Mouse (Mus musculus) stomach, postnatal 0 days (tissue): ENCODE measurements around the gene Htr7. TPM values are rescaled to one million over a fixed set of nuclear protein-coding genes. Genes with fewer than 3 reads are reported as not detected.

Source experiments
- ATAC-seq: fragments of 200-750 bp; cut with Nextera tagmentation; 2 replicates; pipeline ENCODE4 v1.8.0; 2017; ENCODE audit not compliant: low FRiP score, low TSS enrichment
- DNase-seq: peaks from one replicate; pipeline ENCODE4 v3.0.0-alpha.2; 2016; ENCODE audit warnings: low spot score
- H3K27ac ChIP-seq: fragments of 300-500 bp; sonication (generic); replicated peaks from 2 replicates; pipeline ENCODE4 v1.5.1; 2014; ENCODE audit warnings: mild to moderate bottlenecking, control low read depth
- H3K27me3 ChIP-seq: fragments of 300-500 bp; sonication (generic); 2 replicates; pipeline ENCODE4 v1.6.1; 2014; ENCODE audit warnings: low read length; ENCODE audit not compliant: control insufficient read depth, insufficient read depth
- H3K36me3 ChIP-seq: fragments of 300-500 bp; sonication (generic); 2 replicates; pipeline ENCODE4 v1.6.1; 2014; ENCODE audit warnings: low read length, mixed read lengths; ENCODE audit not compliant: control insufficient read depth, insufficient read depth
- H3K4me1 ChIP-seq: fragments of 300-500 bp; sonication (generic); replicated peaks from 2 replicates; pipeline ENCODE4 v1.6.1; 2014; ENCODE audit warnings: antibody characterized with exemption; ENCODE audit not compliant: control insufficient read depth, insufficient read depth
- H3K4me2 ChIP-seq: fragments of 300-500 bp; sonication (generic); replicated peaks from 2 replicates; pipeline ENCODE4 v1.6.1; 2014; ENCODE audit warnings: low read depth, mild to moderate bottlenecking, control low read depth, moderate library complexity
- H3K4me3 ChIP-seq: fragments of 300-500 bp; sonication (generic); 2 replicates; pipeline ENCODE4 v1.5.1; 2014; ENCODE audit warnings: low read depth, low read length, control low read depth
- H3K9ac ChIP-seq: fragments of 300-500 bp; sonication (generic); 2 replicates; pipeline ENCODE4 v1.6.1; 2014; ENCODE audit warnings: mild to moderate bottlenecking, low read length, control low read depth, mixed read lengths
- H3K9me3 ChIP-seq: fragments of 300-500 bp; sonication (generic); 2 replicates; pipeline ENCODE4 v1.6.1; 2016; ENCODE audit warnings: low read length; ENCODE audit not compliant: control insufficient read depth
- CTCF ChIP-seq: IDR thresholded peaks from 2 replicates; pipeline ENCODE4 v1.5.1; 2016; ENCODE audit warnings: antibody characterized with exemption, low read depth, mild to moderate bottlenecking, moderate library complexity
- EP300 ChIP-seq: optimal IDR thresholded peaks from 2 replicates; pipeline ENCODE3; 2016; ENCODE audit warnings: antibody characterized with exemption
- WGBS: fragments of 180-500 bp; shearing (Covaris S2); extraction: QIAGEN DNeasy Blood & Tissue Kit; methylation state at CpG from one replicate; pipeline ENCODE4 v1.1.7; 2014; 5-methylcytosine and 5-hydroxymethylcytosine counted together
- polyA plus RNA-seq: library from polyadenylated mRNA; unstranded; fragments of >200 nt; fragmentation: Nextera tagmentation; extraction: Ambion mirVana; gene quantifications from 2 replicates; pipeline ENCODE4 v1.2.1, GENCODE M21; 2015

Htr7 gene
- polyA plus RNA-seq, 1 experiment from 2014 or later = 0.02 TPM

- peak; percentile 98 for ATAC-seq
- TF ChIP-seq CTCF (no peak), EP300 (no peak)
These were observed 26.2 kb upstream of the Htr7 start, which contains the start of gene Rpp30 for GRCm38 (mm10) chr19:36083262-36084225. Gene Rpp30 (plus strand): TSS chr19:36083716.

GRCm38 (mm10) chr19:36082606-36083261 is 25.4 kb upstream of the Htr7 start:
- Histone ChIP-seq H3K9me3 (no peaks in the 10 kb centered on the region), H3K27ac (peak overlapping the region; percentile 53; the same call in 1 of the 2 replicates), H3K9ac (0 out of 2 replicates have a peak overlapping the region, but pooled peaks have one; percentile 83), H3K36me3 (no peaks in the 10 kb centered on the region), H3K27me3 (no peaks in the 10 kb centered on the region), H3K4me2 (peak overlapping the region; percentile 94), H3K4me1 (no peaks in the 10 kb centered on the region), H3K4me3 (peak overlapping the region; percentile 84)
- ATAC-seq (peak; percentile 77), DNase-seq (peak; percentile 25)
- TF ChIP-seq EP300 (no peak), CTCF (peak; percentile 85)
- WGBS = 50% methylated on average over 7 of the region's 7 CpGs

More at GRCm38 (mm10) chr19:36083262-36084225, 26.2 kb upstream of the Htr7 start, which contains the start of gene Rpp30:
- peak within 1 kb of the TSS; percentile 84 for H3K4me3 ChIP-seq
- H3K27me3 ChIP-seq = no peaks in the 10 kb centered on the region
- peak within 1 kb of the TSS; percentile 94 for H3K4me2 ChIP-seq
- H3K4me1 ChIP-seq = no peaks in the 10 kb centered on the region
- 2% methylated on average over 34 of the region's 34 CpGs for WGBS
- no peaks in the 10 kb centered on the region for H3K9me3 ChIP-seq
- peaks cover 4% of the 10 kb centered on the region; the same call in 1 of the 2 replicates for H3K36me3 ChIP-seq
- peak within 1 kb of the TSS; percentile 83 for H3K9ac ChIP-seq
- peak; percentile 87 for DNase-seq
- H3K27ac ChIP-seq = peak within 1 kb of the TSS; percentile 61

DNA sequence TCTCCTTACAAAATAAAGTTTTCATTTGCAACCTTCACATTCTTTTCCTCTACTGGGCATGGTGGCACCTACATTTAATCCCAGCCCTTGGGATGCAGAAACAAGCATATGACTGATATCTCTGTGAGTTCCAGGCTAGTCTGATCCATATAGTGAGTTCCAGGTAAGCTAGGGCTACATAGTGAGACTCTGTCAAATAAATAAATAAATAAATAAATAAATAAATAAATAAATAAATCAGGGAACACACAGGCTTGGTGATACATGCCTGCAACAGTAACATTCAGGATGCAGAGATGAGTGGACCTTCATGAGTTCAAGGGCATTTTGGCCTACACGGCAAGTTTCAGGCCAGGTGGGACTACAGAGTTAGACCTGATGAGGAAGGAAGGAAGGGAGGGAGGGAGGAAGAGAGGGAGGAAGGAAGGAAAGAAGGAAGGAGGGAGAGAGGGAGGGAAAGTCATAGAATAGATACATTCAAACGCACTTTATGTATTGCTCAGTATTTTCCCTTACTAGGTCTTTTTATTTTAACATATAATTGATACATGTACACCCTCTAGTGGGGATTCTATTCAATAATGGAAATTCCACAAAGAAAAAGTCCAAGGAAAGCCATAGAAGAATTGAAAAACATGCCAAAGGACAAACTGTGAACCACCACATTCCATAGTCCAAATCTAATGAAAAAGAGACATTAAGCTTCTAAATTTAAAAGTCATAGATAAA is 5.7 kb upstream of the Htr7 start:
- no peak for ATAC-seq
- H3K4me3 ChIP-seq = no peak overlapping the region
- H3K9ac ChIP-seq = no peak overlapping the region
- no peak overlapping the region for H3K27ac ChIP-seq
- no peak overlapping the region for H3K4me2 ChIP-seq
- no peak for DNase-seq
- TF ChIP-seq EP300 (no peak), CTCF (peak; percentile 53)
- H3K9me3 ChIP-seq = no peaks in the 10 kb centered on the region
- no peaks in the 10 kb centered on the region for H3K27me3 ChIP-seq
- H3K4me1 ChIP-seq = no peaks in the 10 kb centered on the region
- no peaks in the 10 kb centered on the region for H3K36me3 ChIP-seq
- WGBS = 59% methylated on average over 2 of the region's 2 CpGs

DNA sequence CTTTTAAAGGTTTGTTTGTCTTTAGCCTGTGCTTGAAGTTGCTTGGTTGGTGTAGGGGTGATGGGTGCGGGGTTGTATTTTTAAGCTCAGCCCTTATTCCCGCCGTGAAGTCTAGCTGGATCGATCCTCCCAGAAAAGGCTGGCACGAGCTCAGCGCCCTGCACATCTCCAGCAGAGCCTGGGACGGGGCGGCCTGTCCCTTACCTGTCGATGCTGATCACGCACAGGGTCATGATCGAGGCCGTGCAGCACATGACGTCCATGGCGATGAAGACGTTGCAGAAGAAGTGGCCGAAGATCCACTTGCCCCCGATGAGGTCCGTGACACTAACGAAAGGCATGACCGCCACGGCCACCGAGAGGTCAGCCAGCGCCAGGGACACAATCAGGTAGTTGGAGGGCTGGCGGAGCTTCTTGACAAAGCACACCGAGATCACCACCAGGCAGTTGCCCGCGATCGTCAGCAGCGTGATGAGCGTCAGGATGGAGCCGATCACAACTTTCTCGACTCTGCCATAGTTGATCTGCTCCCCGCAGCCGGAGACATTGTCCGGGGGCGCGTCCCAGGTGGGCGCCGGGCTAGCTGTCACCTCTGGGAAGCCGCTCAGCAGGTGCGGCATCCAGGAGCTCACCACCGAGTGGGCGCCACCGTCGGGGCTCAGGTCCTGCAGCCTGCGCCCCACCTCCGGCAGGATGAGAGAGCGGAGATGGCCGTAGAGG is 645 bp downstream of the Htr7 start:
- 10% methylated on average over 49 of the region's 49 CpGs for WGBS
- ATAC-seq (no peak; the same call in 1 of the 2 replicates), DNase-seq (peak; percentile 12)
- Histone ChIP-seq H3K9me3 (no peaks in the 10 kb centered on the region), H3K4me2 (peak overlapping the region; percentile 77), H3K4me3 (peak overlapping the region; percentile 49), H3K27ac (no peak overlapping the region), H3K36me3 (no peaks in the 10 kb centered on the region), H3K27me3 (peaks cover 11% of the 10 kb centered on the region), H3K9ac (no peak overlapping the region), H3K4me1 (no peaks in the 10 kb centered on the region; the same call in 1 of the 2 replicates)
- TF ChIP-seq CTCF (no peak), EP300 (no peak)

- H3K27me3 ChIP-seq = no peaks in the 10 kb centered on the region
- H3K27ac ChIP-seq = no peak overlapping the region
- TF ChIP-seq EP300 (no peak), CTCF (no peak)
- H3K9ac ChIP-seq = no peak overlapping the region
- H3K9me3 ChIP-seq = no peaks in the 10 kb centered on the region
- no peak overlapping the region for H3K4me2 ChIP-seq
- DNase-seq = no peak
- no peak for ATAC-seq
- no peak overlapping the region for H3K4me3 ChIP-seq
- no peaks in the 10 kb centered on the region for H3K4me1 ChIP-seq
- WGBS = 74% methylated on average over 7 of the region's 7 CpGs
- H3K36me3 ChIP-seq = no peaks in the 10 kb centered on the region
These were observed 11.3 kb downstream of the Htr7 start for GRCm38 (mm10) chr19:36046046-36046445.
